Mouse (Mus musculus) forebrain, embryonic 16.5 days (tissue): ENCODE results near the gene Rasal1. TPM values are rescaled to one million over a fixed set of nuclear protein-coding genes. Genes with fewer than 3 reads are reported as not detected.

Experiments used
- ATAC-seq: fragments of 200-750 bp; cut with Nextera tagmentation; 2 replicates; pipeline ENCODE4 v1.8.0; 2017; ENCODE audit warnings: mild to moderate bottlenecking, moderate library complexity
- H3K27ac ChIP-seq: fragments of 300-500 bp; sonication (generic); 2 replicates; pipeline ENCODE4 v1.5.1; 2014; ENCODE audit warnings: low read length, control low read depth
- H3K27me3 ChIP-seq: fragments of 300-500 bp; sonication (generic); replicated peaks from 2 replicates; pipeline ENCODE4 v1.6.1; 2014; ENCODE audit warnings: low read length; ENCODE audit not compliant: control insufficient read depth, insufficient read depth
- H3K36me3 ChIP-seq: fragments of 300-500 bp; sonication (generic); 2 replicates; pipeline ENCODE4 v1.6.1; 2014; ENCODE audit not compliant: control insufficient read depth, insufficient read depth
- H3K4me1 ChIP-seq: fragments of 300-500 bp; sonication (generic); replicated peaks from 2 replicates; pipeline ENCODE4 v1.6.1; 2014; ENCODE audit warnings: low read length; ENCODE audit not compliant: control insufficient read depth, insufficient read depth
- H3K4me2 ChIP-seq: fragments of 300-500 bp; sonication (generic); 2 replicates; pipeline ENCODE4 v1.6.1; 2014; ENCODE audit warnings: mild to moderate bottlenecking, low read length, control low read depth
- H3K4me3 ChIP-seq: fragments of 300-500 bp; sonication (generic); replicated peaks from 2 replicates; pipeline ENCODE4 v1.5.1; 2014; ENCODE audit warnings: mild to moderate bottlenecking, low read length, control low read depth
- H3K9ac ChIP-seq: fragments of 300-500 bp; sonication (generic); replicated peaks from 2 replicates; pipeline ENCODE4 v1.6.1; 2014; ENCODE audit warnings: low read depth, low read length, control low read depth
- H3K9me3 ChIP-seq: fragments of 300-500 bp; sonication (generic); 2 replicates; pipeline ENCODE4 v1.6.1; 2016; ENCODE audit warnings: low read length; ENCODE audit not compliant: control insufficient read depth
- WGBS: fragments of 180-500 bp; shearing (Covaris S2); extraction: QIAGEN DNeasy Blood & Tissue Kit; methylation state at CpG from one replicate; pipeline ENCODE4 v1.1.7; 2014; 5-methylcytosine and 5-hydroxymethylcytosine counted together
- polyA plus RNA-seq: library from polyadenylated mRNA; unstranded; fragments of >200 nt; fragmentation: Nextera tagmentation; extraction: Ambion mirVana; gene quantifications from 2 replicates; pipeline ENCODE4 v1.2.1, GENCODE M21; 2015

Rasal1 gene
- polyA plus RNA-seq, 1 experiment from 2014 or later = 6.3 TPM

- H3K4me3 ChIP-seq = no peak overlapping the region
- peaks cover 61% of the 10 kb centered on the region for H3K4me1 ChIP-seq
- peak overlapping the region; percentile 2; the same call in 1 of the 2 replicates for H3K9ac ChIP-seq
- H3K4me2 ChIP-seq = no peak overlapping the region
- no peak overlapping the region for H3K27ac ChIP-seq
- no peaks in the 10 kb centered on the region for H3K27me3 ChIP-seq
- H3K36me3 ChIP-seq = no peaks in the 10 kb centered on the region
- WGBS = 42% methylated on average over 6 of the region's 6 CpGs
- no peak for ATAC-seq
- H3K9me3 ChIP-seq = no peaks in the 10 kb centered on the region
Observed at GRCm38 (mm10) chr5:120704421-120704820, 55.8 kb downstream of the Rasal1 start.

DNA sequence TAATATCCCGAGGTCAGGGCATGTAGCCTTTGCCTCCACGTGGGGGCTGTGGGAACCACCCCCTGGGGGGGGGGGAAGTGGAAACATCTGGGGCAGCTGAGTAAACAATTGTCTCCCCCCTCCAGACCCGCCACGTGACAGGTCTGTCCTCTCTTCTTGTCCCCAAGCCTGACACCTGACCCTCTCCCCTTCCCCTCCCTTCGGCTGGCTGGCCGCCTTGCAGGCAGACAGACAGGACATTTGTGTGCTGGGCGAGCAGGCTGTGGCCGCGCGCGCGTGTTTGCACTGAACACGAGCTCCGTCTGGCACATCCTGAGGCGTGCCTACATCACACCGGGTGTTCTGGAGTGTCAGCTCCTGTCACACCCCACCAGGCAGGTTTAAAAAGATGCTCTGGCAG is 57.9 kb downstream of the Rasal1 start:
- WGBS = 5% methylated on average over 16 of the region's 16 CpGs
- no peaks in the 10 kb centered on the region for H3K27me3 ChIP-seq
- peak overlapping the region; percentile 47 for H3K4me2 ChIP-seq
- H3K9me3 ChIP-seq = no peaks in the 10 kb centered on the region
- H3K4me1 ChIP-seq = peaks cover 62% of the 10 kb centered on the region
- H3K36me3 ChIP-seq = no peaks in the 10 kb centered on the region
- ATAC-seq = peak; percentile 21; the same call in 1 of the 2 replicates
- H3K27ac ChIP-seq = peak overlapping the region; percentile 28; the same call in 1 of the 2 replicates
- peak overlapping the region; percentile 41 for H3K9ac ChIP-seq
- peak overlapping the region; percentile 26 for H3K4me3 ChIP-seq

GRCm38 (mm10) chr5:120706976-120707375 is 58.4 kb downstream of the Rasal1 start:
- Histone ChIP-seq H3K27ac (no peak overlapping the region), H3K4me3 (peak overlapping the region; percentile 26), H3K27me3 (no peaks in the 10 kb centered on the region), H3K4me2 (peak overlapping the region; percentile 47), H3K9ac (peak overlapping the region; percentile 41; the same call in 1 of the 2 replicates), H3K4me1 (peaks cover 66% of the 10 kb centered on the region), H3K9me3 (no peaks in the 10 kb centered on the region), H3K36me3 (no peaks in the 10 kb centered on the region)
- WGBS = 35% methylated on average over 13 of the region's 13 CpGs
- ATAC-seq = no peak

DNA sequence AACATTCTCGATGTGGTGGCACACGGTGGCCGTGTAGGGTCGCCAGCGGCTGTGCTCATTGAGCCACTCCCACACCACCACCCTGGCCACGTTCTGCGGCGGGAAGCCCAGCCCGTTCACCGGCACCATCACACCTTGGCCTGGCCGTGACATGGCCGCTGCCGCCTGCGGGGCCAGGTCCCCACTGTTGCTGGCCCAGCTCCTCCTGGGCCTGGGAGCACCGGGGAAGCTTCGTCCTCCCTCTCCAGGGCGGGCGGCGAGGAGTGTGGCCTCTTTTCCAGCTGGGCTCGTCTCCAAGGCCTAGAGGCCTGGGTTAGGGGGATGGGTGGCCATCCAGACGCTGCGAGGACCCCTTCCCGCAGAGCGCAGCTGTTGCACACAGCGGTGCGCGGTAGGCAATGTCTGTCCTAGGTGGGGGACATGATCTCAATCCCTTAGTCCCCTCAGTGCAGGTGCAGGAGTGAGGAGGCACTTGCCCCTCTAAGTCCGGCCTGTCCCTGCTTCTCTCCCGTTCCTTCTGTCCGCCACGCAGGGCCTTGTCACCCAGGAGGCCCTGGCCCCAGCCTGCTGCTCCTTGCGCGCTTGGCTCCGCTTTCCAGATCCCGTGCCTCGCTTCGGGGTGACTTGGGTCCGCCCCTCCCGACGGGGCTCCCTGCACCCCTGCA is 61.7 kb downstream of the Rasal1 start:
- no peaks in the 10 kb centered on the region for H3K27me3 ChIP-seq
- peak overlapping the region; percentile 84 for H3K9ac ChIP-seq
- H3K27ac ChIP-seq = peak overlapping the region; percentile 83
- no peaks in the 10 kb centered on the region for H3K36me3 ChIP-seq
- H3K4me2 ChIP-seq = peak overlapping the region; percentile 94
- peak overlapping the region; percentile 66 for H3K4me3 ChIP-seq
- whole genome bisulfite sequencing = 2% methylated on average over 40 of the region's 40 CpGs
- H3K4me1 ChIP-seq = peaks cover 57% of the 10 kb centered on the region
- ATAC-seq = peak; percentile 28
- H3K9me3 ChIP-seq = no peaks in the 10 kb centered on the region

GRCm38 (mm10) chr5:120710826-120711248 is 62.2 kb downstream of the Rasal1 start:
- peaks cover 55% of the 10 kb centered on the region for H3K4me1 ChIP-seq
- H3K36me3 ChIP-seq = no peaks in the 10 kb centered on the region
- peak; percentile 56 for ATAC-seq
- peak overlapping the region; percentile 66 for H3K4me3 ChIP-seq
- peak overlapping the region; percentile 83 for H3K27ac ChIP-seq
- no peaks in the 10 kb centered on the region for H3K27me3 ChIP-seq
- peak overlapping the region; percentile 84 for H3K9ac ChIP-seq
- peak overlapping the region; percentile 94 for H3K4me2 ChIP-seq
- H3K9me3 ChIP-seq = no peaks in the 10 kb centered on the region
- under 1% methylated on average over 28 of the region's 34 CpGs for WGBS

- Histone ChIP-seq H3K4me3 (peak overlapping the region; percentile 66), H3K4me2 (peak overlapping the region; percentile 94), H3K4me1 (peaks cover 49% of the 10 kb centered on the region), H3K9ac (peak overlapping the region; percentile 84), H3K9me3 (no peaks in the 10 kb centered on the region), H3K27me3 (no peaks in the 10 kb centered on the region), H3K27ac (peak overlapping the region; percentile 83), H3K36me3 (no peaks in the 10 kb centered on the region)
- WGBS = under 1% methylated on average over 41 of the region's 43 CpGs
- ATAC-seq = peak; percentile 69
Observed at GRCm38 (mm10) chr5:120711416-120711815, 62.8 kb downstream of the Rasal1 start.

DNA sequence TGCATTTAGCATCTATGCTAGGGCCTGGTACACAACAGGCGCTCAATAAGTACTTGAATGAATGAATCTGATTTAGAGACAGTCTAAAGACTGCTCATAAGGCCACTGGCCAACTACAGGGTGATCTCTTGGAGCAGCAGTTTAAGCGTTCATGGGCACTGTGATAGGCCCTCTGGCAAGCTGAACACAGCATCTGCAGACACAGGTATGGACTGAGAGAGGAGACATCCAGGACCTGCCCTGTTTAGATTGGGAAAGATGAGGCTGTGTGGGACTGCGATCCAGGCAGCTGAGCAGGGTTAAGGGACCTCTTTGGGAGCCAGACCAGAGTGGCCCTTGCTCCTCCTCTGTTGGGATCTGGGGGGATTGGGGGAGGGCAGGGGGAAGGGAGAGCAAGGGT is 63.2 kb downstream of the Rasal1 start, which contains the start of gene Dtx1:
Dtx1 (minus strand) TSS at position 101 of the 400 bp plus-strand sequence.
- no peaks in the 10 kb centered on the region for H3K9me3 ChIP-seq
- H3K9ac ChIP-seq = peak within 1 kb of the TSS; percentile 84
- no peaks in the 10 kb centered on the region for H3K36me3 ChIP-seq
- H3K4me1 ChIP-seq = peaks cover 46% of the 10 kb centered on the region
- WGBS = 38% methylated on average over 3 of the region's 3 CpGs
- no peaks in the 10 kb centered on the region for H3K27me3 ChIP-seq
- H3K4me2 ChIP-seq = peak within 1 kb of the TSS; percentile 94
- H3K27ac ChIP-seq = peak within 1 kb of the TSS; percentile 83
- ATAC-seq = no peak
- peak within 1 kb of the TSS; percentile 66 for H3K4me3 ChIP-seq

- Histone ChIP-seq H3K36me3 (no peaks in the 10 kb centered on the region), H3K9ac (no peak overlapping the region), H3K27me3 (no peaks in the 10 kb centered on the region), H3K4me2 (no peak overlapping the region), H3K9me3 (no peaks in the 10 kb centered on the region), H3K4me3 (no peak overlapping the region), H3K4me1 (peaks cover 39% of the 10 kb centered on the region), H3K27ac (no peak overlapping the region)
- no peak for ATAC-seq
- 54% methylated on average over 8 of the region's 8 CpGs for WGBS
Observed at GRCm38 (mm10) chr5:120712721-120713120, 64.1 kb downstream of the Rasal1 start.

GRCm38 (mm10) chr5:120714314-120714713 is 65.7 kb downstream of the Rasal1 start:
- Histone ChIP-seq H3K4me1 (peaks cover 24% of the 10 kb centered on the region), H3K27me3 (no peaks in the 10 kb centered on the region), H3K4me3 (no peak overlapping the region), H3K36me3 (no peaks in the 10 kb centered on the region), H3K9me3 (no peaks in the 10 kb centered on the region), H3K9ac (no peak overlapping the region), H3K4me2 (no peak overlapping the region), H3K27ac (no peak overlapping the region)
- ATAC-seq = no peak
- 2% methylated on average over 16 of the region's 16 CpGs for WGBS
